Mouse (Mus musculus) cerebellum, adult 9-11 months (tissue): Measurements from ENCODE around the gene Gnb1.

Source experiments
- DNase-seq: peaks from one replicate; pipeline ENCODE4 v3.0.0; 2022

Gnb1 gene

DNA sequence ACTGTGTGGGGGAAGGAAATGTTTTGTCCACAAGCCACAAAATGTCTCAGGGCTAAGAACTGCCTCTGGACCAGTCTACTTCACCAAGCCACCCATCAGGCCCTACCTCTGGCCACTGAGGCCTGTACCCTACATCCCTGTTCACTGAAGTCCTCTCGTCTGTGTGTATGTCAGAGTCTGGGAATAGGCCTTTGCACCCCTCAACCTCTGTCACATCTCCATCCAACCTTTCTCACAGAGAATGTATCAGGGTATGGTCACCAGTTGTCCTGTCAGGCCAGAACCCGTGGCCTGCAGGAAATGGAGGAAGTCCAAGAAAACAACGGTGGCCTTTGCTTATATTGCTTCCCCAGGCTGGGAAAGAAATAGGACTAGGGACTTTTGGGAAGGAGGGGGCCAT lies 5.6 kb upstream of the Gnb1 start:
- DNase-seq = no peak

DNA sequence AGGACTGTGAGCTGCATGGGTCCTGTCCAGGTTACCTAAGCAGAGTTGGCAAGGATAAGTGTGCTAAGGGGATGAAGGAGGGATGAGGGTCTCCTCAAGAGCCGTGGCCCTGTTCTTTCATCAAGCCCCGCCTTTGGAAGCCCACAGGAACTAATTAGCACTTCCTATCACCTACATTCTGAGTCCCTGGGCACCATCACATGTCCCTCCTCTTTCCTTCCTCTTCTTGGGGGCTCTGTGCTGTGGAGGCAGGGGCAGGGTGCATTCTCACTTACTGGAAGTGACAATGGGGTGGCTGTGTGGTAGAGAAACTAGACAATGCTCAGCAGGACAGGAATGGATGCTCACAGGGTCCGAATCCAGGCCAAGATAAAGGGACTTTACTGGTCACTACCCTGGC lies 3.4 kb upstream of the Gnb1 start:
- no peak for DNase-seq

DNA sequence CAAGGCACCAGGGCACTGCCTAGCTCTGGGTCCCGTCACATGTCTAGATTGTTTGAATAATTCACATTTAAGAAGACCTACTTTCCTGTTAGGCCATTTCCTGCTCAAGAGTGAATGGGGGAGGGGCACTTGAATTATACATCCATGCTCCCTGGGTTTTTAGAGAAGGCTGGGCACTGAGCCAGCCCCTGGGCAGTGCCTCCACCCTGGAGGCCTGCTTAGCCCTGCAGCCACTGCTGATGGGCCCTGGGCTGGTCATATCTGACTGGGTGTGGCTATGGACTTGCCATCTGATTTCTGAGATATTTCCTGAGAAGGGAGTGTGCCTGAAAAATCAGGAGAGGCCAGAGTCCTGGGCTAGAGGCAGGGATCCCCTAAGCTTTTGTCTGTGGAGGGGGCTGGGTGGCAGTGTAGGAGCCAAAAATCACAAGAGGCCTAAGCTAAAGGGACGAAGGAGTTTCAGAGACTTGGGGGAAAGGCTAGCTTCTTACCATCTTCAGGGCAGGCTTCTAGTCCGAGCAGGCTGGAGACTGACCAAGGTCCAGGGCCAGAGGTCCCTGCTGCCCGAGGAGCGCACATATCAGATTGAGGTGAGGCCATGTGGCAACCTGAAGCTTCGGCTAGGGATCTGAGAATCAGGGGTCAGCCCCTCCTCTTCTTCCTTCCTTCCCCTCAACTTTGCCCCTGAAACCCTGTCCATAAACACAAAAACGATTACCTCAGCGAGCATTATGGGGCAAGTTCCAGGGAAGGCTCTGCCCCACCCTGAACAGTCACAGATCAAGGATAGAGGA lies 2.7 kb upstream of the Gnb1 start:
- DNase-seq = peak; percentile 52

DNA sequence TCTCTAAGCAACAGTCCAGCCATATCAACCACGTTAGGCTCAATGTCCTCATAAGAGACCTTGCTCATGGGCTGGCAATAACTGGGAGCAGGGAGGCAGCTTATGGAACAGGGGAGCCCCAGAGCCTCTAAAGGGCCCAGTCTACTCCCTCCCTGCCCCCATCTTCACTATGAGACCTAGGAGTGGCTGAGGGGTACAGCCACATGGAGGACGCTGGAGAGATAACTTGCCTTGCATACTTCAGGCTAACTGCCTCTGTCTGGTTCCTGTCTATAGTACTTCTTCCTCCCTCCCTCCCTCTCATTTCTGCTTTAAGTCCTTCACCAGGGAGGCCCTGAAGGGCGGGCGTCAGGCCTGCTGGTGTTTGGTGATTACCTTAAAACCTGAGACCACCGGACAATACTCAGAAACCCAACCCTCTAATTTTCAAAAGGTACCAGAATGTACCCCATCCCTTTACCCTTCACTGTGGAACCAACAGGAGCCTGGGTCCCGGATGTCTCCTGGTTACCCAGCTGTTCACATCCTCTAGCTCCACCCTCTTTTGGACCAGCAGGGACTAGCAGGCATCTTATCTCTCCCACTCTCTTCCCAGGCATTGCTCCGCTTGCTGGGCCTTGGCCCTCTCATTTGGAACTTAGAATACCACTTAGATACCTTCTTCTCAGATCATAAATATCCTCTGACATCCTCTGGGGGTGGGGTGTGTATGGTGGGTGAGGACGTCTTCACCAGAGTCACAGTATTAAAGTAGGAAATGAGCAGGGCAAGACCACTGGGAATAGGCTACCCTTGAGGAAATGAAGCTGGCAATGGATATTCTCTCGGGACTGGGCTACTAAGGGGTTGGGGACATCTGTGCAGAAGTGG lies 1.8 kb upstream of the Gnb1 start:
- DNase-seq = peak; percentile 34

DNA sequence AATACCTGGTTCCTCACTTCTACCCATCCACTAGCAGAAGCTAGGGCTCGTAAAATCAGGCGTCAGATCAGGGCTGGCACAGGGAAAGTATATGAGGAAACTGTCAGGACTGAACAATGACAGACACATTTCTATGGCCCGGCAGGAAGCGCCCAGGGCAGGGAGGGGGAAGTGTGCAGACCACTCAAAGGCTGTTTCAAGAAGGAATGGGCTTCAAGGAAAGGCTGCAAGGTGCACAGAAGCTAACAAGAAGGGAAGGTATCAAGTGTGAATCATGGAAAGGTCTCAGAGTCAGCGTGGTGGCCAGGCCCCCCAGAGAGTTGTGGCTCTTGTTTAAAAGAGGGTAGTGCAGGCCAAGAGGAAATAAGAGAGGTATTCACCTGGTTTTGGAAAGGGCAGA lies 705 bp upstream of the Gnb1 start:
- peak; percentile 60 for DNase-seq

DNA sequence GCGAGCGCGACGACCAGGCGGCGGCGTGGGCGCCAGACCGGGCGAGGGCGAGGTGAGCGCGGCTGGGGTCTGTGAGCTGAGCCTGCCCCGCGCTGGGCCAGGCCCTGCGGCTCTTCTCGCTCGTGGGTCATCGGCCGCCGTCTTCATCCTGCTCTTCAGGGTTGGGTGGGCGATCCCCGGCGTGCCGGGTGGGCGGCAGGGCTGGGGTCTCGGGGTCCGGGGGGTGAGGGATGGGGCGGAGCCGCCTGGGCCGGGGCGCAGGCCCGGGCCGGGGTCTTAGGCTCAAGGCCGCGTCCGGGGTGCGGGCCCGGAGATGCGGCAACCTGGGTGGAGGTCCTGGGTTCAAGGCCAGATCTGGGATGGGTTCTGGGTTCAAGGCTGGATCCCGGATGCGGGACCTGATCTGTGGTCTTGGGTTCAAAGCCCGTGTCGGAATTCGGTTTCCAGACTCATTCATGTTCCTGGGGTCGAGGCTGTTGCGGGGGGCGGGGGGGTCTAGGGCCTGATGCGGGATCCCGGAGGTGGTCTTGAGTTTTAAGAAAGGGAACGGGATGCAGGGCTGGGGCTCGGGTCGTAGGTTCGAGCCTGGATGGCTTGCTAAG lies 469 bp downstream of the Gnb1 start:
- no peak for DNase-seq

DNA sequence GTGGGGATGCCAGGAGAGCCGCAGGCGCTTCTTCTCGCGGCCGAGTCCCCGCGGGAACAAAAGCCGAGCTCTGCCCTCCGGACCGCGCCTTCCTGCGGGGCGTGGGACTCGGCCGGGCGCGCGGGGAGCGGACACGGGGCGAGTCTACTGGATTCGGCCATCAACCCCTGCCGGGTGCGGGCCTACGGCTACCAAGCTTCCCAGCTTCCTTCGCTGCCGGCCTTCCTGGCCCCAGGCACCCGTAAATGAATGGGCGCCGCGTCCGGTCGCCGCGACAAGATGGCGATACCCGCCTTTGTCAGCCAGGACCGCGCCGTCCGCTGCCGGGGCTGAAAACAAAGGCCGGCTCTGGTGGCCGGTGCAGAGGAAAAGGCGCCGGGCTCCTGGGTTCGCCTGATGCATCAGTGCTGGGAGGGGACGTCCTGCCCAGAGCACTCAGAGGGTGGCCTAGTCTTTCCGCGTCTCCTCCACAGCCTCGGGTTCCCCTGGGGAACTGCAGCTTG lies 1.0 kb downstream of the Gnb1 start:
- DNase-seq = peak; percentile 62

DNA sequence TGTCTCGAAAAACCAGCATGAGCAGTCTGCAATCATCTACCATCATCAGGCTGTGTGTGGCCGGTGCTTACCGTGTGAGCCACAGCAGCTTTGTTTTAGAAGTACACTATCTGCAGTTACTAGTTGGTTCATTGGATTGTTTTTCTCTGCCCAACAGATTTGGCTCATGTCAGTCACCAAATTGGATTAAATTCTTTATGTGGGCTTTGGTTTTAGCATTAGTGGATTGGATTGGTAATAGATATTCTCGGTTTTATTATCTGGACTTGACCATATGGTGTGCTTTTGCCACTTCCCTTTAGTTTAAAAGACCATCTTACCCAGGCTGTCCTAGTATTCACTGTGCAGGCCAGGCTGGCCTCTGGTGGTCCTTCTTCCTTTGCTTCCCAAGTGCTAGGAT lies 3.7 kb downstream of the Gnb1 start:
- no peak for DNase-seq

DNA sequence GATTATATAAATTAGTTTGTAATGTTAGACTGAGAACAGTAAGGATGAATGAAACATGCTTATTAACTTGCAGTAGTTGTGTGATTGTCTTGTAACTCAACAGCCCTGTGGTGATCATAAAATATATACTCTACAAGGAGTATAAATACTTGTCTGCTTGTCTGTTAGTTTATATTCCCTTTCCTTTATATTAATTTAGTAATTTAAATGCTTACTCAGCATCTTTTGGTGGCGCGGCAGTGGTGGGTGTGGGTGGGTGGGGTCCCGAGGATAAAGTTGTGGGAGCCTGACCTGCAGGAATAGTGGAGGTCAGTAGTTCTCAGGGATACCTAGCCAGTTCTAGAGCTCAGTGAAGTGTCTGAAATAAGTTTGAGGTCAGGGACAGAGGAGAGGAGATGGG lies 6.8 kb downstream of the Gnb1 start:
- DNase-seq = no peak

DNA sequence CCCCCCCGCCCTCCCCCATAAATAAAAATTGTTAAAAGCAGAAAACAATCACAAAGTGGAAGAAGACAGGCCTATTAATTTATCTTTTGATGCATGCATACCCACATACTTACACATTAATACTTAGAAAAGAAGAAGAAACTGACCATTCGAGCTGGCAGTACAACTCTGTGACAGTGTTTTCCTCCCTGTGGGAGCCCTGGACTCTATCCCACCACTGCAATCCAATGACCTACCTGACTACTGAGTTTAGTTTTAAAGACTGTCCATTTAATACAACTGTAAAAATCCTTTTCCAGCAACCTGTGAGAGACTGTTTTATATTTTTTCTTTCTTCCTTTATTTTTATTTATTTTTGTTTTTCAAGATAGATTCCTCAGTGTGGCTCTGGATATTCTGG lies 10.0 kb downstream of the Gnb1 start:
- DNase-seq = no peak

DNA sequence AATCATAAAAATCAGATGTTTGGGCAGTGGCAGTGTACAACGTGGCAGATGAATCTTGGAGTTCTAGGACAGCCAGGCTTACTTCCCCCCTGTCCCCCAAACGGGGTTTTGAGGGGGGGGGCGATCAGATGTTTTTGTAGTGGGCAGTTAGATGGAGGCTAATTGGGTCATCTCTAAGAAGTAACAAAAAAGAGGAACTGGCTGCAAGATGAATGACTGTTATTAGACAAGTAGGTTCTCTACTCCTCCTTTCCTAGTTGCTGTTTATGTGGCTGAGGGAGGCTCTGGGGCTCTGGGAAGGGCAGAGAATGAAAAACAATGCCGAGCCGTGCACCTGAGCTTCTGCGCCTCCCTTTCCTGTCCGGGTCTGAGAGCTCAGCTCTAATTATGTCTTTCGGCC lies 13.9 kb downstream of the Gnb1 start:
- no peak for DNase-seq

DNA sequence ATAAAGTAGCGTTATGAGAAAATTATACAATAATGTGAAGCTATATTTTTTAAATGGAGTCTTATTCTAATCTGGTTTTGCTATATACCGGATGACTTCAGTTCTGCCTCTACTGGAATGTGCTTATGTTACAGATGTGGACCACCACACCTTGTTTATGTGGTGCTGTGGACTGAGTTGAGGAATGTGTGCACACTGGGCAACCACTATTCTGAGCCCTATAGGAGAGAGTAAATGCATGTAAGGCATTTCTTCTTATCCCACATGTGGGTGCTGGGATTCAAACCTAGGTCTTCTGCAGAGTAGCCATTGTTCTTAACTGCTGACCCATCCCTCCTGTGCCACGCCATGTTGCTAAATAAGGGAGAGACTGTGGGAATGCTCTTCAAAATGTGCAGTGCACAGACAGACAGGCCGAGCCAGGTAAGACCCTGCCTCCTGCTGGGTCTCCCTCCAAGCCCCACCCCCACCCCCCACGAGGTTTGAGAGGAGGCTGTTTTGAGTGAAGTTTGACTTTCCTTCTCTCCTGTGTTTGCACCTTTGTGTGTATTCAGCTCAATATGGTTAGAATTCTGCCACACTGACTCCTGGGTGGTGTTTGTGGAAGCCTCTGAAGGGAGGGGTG lies 14.6 kb downstream of the Gnb1 start:
- no peak for DNase-seq

DNA sequence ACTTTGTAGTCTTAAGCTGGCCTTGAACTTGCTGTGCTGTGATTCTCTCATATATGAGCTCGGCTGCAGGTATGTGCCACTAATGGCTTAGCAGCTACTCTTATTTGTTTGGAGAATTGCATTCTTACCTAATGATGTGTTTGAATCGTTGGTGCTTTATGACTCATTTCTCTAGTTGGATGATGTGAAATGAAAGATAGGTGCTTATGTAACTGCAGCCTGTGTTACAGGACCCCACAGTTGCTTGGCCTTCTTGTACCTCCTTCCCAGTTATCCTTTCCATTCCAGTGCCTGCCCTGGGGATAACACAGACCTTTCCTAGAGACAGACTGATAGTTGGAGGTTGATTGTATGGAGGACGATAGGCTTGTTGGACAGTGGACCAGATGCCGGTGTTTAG lies 17.5 kb downstream of the Gnb1 start:
- no peak for DNase-seq

DNA sequence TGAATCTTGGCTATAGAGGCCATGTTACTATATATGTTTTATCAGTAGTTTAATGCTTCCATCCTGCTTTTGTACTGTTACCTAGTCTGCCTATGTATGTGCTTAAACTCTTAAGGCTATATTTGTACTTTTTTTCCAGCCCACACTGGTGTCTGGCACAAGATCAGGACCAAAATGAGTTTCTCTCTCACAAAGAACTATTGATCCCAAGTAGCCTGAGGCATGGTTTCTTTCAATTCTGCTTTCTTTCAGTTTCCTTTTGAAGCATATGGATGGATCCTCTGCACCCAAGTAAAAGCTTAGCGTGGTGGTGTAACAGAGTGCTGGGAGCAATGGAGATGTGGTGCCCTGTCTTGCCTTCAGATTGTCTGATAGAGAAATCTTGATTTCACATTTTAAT lies 19.8 kb downstream of the Gnb1 start:
- DNase-seq = no peak

DNA sequence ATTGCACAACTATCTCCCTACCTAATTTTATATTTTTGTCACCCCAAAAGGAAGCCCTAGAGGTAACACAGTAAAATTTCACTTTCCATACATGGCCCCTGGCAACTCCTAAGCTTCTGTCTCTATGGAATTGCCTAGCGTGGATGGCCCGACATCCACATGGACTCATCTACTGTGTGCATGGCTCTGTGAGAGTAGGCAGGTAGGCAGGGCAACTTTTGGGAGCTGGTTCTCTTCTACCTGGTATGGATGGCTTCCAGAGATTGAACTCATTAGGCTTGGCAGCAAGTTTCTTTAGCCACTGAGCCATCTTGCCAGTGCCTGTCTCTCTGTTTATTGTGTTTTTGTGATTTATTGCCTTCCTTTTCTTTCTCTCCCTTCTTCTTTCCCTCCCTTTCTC lies 23.6 kb downstream of the Gnb1 start:
- no peak for DNase-seq

DNA sequence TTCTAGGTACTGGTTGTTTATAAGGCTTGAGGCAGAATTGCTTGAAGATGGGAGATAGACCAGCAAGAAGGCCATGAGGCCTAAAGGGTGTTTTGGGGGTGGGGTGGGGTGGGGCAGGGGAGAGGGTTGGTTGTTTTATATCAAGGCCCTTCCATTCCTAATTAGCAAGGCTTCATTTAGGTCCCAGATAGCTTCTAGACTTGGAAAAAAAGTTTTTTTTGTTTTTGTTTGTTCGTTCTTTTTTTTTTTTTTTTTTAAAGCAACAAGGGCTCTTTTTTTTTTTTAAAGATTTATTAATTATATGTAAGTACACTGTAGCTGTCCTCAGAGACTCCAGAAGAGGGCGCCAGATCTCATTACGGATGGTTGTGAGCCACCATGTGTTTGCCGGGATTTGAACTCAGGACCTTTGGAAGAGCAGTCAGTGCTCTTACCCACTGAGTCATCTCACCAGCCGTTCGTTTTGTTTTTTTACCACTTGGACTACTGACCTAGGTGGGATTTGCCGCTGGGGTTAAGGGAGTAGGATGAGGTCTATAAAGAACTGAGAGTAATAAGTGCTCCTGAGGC lies 26.9 kb downstream of the Gnb1 start:
- no peak for DNase-seq

DNA sequence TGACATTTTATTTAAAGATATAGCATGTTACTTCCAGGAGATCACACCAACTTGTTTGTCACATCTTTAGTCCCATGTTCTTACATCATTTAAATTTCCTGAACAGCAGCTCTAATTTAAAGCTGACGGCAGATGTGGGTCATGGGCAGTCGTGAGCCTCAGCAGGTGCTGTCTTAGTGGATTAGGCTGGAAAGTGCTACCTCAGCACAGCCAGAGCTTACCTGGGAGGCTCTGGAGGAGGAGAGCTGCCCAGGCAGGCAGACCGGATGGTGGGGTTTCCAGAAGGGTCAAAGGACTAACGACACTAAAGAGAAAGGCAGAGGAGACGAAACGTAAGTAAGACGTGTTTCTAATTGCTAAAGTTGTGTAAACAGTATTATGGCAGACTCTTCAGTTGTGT lies 31.2 kb downstream of the Gnb1 start:
- no peak for DNase-seq

DNA sequence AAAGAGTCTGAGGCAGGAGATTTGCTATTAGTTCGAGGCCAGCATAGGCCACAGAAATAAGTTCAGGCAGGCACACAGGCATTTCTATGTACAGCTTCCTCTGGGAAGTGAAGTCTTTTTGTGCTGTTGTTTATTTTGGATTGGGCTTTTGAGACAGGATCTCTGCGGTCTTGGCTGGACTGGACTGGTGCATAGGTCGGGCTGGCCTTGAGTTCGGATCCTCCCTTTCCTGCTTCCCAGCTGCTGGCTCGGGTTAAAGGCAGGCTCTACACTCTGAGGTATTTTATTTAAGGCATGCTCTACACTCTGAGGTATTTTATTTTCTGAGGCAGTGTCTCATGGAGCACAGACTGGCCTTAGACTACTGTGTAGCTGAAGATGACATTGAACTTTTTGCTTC lies 34.6 kb downstream of the Gnb1 start:
- no peak for DNase-seq

DNA sequence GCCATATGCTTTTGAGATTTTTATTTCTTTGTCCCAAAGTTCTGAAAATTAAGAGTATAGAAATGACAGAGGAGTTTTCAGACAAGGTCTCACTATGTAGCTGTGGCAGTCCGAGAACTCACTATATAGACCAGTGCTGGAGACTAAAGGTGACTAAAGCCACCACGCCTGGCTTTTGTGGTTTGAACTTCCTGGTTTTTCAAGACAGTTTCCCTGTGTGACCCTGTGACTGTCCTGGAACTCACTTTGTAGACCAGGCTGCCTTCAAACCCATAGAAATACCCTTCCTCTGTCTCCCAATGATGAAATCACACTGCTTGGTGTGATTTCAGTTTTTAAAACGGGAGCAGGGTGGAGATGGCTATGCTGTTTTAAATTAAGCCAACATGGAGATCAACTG lies 38.1 kb downstream of the Gnb1 start:
- DNase-seq = no peak

DNA sequence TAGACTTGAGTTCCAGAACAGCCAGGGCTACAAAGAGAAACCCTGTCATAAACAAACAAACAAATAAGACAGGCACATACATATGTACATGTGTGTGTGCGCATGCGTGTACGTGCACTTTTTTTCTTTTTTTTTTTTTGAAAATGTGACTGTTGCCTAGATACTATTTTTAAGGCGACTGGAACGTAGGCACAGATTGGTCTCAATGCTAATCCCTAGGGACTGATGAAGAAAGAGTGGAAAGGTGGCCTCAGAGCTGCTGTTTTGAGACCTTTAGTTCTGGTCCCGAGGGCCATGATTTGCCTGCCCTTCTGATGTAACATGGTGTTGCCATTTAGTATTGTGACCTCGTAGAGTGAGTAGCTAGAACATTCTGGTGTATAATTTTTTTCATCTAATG lies 58.8 kb downstream of the Gnb1 start:
- no peak for DNase-seq

DNA sequence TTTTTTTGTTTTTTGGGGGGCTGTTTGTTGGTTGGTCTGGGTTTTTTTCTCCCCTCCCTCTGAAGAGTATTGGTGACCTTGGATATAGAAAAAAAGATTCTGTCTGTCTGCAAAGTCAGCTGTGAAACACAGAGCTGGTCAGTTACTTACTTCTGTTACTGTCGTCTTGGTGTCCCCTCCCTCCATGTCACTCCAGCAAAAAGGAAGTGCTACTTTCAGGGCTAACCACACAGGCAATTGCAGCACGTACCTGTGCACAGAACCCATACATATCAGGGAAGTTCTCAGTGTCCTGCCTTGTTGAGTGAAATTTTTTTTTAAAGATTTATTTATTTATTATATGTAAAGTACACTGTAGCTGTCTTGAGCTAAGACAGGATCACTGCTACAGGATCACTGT lies 59.3 kb downstream of the Gnb1 start:
- DNase-seq = no peak

DNA sequence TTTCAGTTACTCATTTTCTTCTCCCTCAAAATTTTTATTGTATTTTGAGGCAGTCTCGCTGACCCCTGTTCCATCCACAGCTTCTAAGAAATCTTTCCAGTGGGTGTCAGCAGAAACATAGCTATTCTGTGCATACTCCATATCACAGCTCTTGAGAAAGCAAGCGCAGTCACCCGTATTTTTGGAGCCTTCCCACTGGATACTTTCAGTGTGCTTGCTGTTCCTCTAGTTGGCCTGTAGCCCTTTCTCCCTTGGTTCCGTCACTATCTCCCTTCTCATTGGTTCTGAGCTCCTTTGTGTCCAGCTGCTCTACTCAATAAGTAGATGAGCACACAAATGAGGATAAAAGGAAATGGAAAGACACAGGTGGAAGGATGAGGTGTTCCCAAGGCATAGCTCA lies 59.9 kb downstream of the Gnb1 start:
- DNase-seq = no peak

DNA sequence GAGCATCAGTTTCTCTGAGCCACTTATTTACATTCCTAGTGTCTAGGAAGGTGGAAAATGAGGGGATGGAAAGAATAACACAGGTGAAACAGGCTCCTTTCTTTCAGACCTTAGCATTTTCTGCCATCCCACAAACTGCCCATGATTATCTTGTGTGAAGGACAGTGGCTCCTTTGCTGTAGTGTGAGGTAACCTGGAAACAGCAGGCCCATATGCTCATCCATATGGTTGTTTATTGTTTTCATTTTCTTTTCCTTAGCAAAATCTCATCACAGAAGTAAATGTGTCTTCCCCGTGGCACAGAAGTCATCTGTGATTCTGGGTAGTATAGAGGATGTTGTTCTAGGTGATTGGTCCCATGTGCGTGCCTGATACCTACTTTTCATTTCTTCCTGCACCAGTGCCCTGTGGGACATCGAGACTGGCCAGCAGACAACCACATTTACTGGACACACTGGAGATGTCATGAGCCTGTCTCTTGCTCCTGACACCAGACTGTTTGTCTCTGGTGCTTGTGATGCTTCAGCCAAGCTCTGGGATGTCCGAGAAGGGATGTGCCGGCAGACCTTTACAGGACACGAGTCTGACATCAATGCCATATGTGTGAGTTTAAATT lies 61.9 kb downstream of the Gnb1 start:
- peak; percentile 67 for DNase-seq
